Mouse (Mus musculus) thymus, adult 2 months (tissue): ENCODE data around the gene Zp1. TPM values are rescaled to one million over a fixed set of nuclear protein-coding genes. Genes with fewer than 3 reads are reported as not detected.

Source experiments
- DNase-seq: peaks from one replicate; pipeline ENCODE4 v3.0.0; 2021
- H3K27ac ChIP-seq: fragments of 200-500 bp; 2 replicates; pipeline ENCODE4 v1.5.1; 2012; ENCODE audit warnings: low read length, control low read depth; ENCODE audit not compliant: control insufficient read depth, insufficient read depth
- H3K27me3 ChIP-seq: fragments of 200-500 bp; 2 replicates; pipeline ENCODE4 v1.6.1; 2012; ENCODE audit warnings: mild to moderate bottlenecking, low read length, moderate library complexity, mixed read lengths; ENCODE audit not compliant: control insufficient read depth, insufficient read depth
- H3K36me3 ChIP-seq: fragments of 200-500 bp; 2 replicates; pipeline ENCODE4 v1.6.1; 2012; ENCODE audit warnings: mild to moderate bottlenecking, low read length, moderate library complexity; ENCODE audit not compliant: control insufficient read depth, insufficient read depth
- H3K4me1 ChIP-seq: fragments of 200-500 bp; replicated peaks from 2 replicates; pipeline ENCODE4 v1.6.1; 2012; ENCODE audit warnings: low read length; ENCODE audit not compliant: control insufficient read depth, insufficient read depth
- H3K4me3 ChIP-seq: fragments of 200-500 bp; 2 replicates; pipeline ENCODE4 v1.5.1; 2012; ENCODE audit warnings: mild to moderate bottlenecking, low read length, control low read depth, moderate library complexity; ENCODE audit not compliant: control insufficient read depth, insufficient read depth
- CTCF ChIP-seq: fragments of 200-500 bp; IDR thresholded peaks from 2 replicates; pipeline ENCODE4 v1.5.1; 2012; ENCODE audit warnings: mild to moderate bottlenecking, control low read depth, low read length, moderate library complexity, borderline replicate concordance; ENCODE audit not compliant: control insufficient read depth, poor library complexity, insufficient read depth; ENCODE audit errors: extremely low read depth
- POLR2A ChIP-seq: fragments of 200-500 bp; IDR thresholded peaks from 2 replicates; pipeline ENCODE4 v1.6.1; 2012; ENCODE audit warnings: mild to moderate bottlenecking, low read length, control low read depth, moderate library complexity; ENCODE audit not compliant: control insufficient read depth, poor library complexity, insufficient read depth; ENCODE audit errors: extremely low read depth
- WGBS: fragments of 180-500 bp; shearing (Covaris S2); methylation state at CpG from one replicate; pipeline ENCODE4 v1.1.7; 2018; 5-methylcytosine and 5-hydroxymethylcytosine counted together
- polyA plus RNA-seq: library from polyadenylated mRNA; depleted of rRNA; stranded (reverse); fragments of >200 nt; gene quantifications from 2 replicates; pipeline ENCODE4 v1.2.3, GENCODE M21; 2012

The Zp1 gene
- polyA plus RNA-seq, 1 experiment, result 0.23 TPM

GRCm38 (mm10) chr19:10901046-10901445, 19.4 kb downstream of the Zp1 start:
- no peak overlapping the region for H3K4me3 ChIP-seq
- 98% methylated on average over 5 of the region's 5 CpGs for WGBS
- H3K36me3 ChIP-seq, result peaks cover 72% of the 10 kb centered on the region
- no peaks in the 10 kb centered on the region for H3K27me3 ChIP-seq
- no peaks in the 10 kb centered on the region for H3K4me1 ChIP-seq
- DNase-seq, result no peak
- H3K27ac ChIP-seq, result no peak overlapping the region
- no peak for TF ChIP-seq CTCF
- TF ChIP-seq POLR2A, result no peak

- 94% methylated on average over 6 of the region's 6 CpGs for whole genome bisulfite sequencing
- Histone ChIP-seq H3K27me3 (no peaks in the 10 kb centered on the region), H3K27ac (no peak overlapping the region), H3K36me3 (peaks cover 64% of the 10 kb centered on the region), H3K4me1 (peaks cover 5% of the 10 kb centered on the region; the same call in 1 of the 2 replicates), H3K4me3 (no peak overlapping the region)
- TF ChIP-seq CTCF, result no peak
- no peak for TF ChIP-seq POLR2A
- DNase-seq, result no peak
Observed at GRCm38 (mm10) chr19:10900315-10900714, 20.1 kb downstream of the Zp1 start.

GRCm38 (mm10) chr19:10897491-10897890, 22.9 kb downstream of the Zp1 start:
- Histone ChIP-seq H3K27me3 (no peaks in the 10 kb centered on the region), H3K27ac (no peak overlapping the region), H3K4me1 (peaks cover 5% of the 10 kb centered on the region; the same call in 1 of the 2 replicates), H3K4me3 (no peak overlapping the region), H3K36me3 (peaks cover 40% of the 10 kb centered on the region)
- DNase-seq, result no peak
- 93% methylated on average over 8 of the region's 8 CpGs for WGBS
- TF ChIP-seq CTCF, result no peak
- TF ChIP-seq POLR2A, result no peak

- Histone ChIP-seq H3K27ac (no peak overlapping the region), H3K36me3 (peaks cover 33% of the 10 kb centered on the region)
- 91% methylated on average over 7 of the region's 7 CpGs for WGBS
Observed at GRCm38 (mm10) chr19:10896849-10897248, 23.6 kb downstream of the Zp1 start.

GRCm38 (mm10) chr19:10895708-10896107, 24.7 kb downstream of the Zp1 start:
- H3K4me1 ChIP-seq, result peaks cover 5% of the 10 kb centered on the region; the same call in 1 of the 2 replicates
- no peak overlapping the region for H3K27ac ChIP-seq
- TF ChIP-seq CTCF (no peak), POLR2A (no peak)
- no peaks in the 10 kb centered on the region for H3K27me3 ChIP-seq
- peaks cover 23% of the 10 kb centered on the region for H3K36me3 ChIP-seq
- DNase-seq, result no peak
- under 1% methylated on average over 16 of the region's 16 CpGs for WGBS
- peak overlapping the region; percentile 91 for H3K4me3 ChIP-seq

More at GRCm38 (mm10) chr19:10896849-10897248, 23.6 kb downstream of the Zp1 start:
- no peak for TF ChIP-seq POLR2A
- TF ChIP-seq CTCF, result no peak
- peaks cover 5% of the 10 kb centered on the region; the same call in 1 of the 2 replicates for H3K4me1 ChIP-seq
- DNase-seq, result no peak
- no peak overlapping the region for H3K4me3 ChIP-seq
- no peaks in the 10 kb centered on the region for H3K27me3 ChIP-seq

GRCm38 (mm10) chr19:10895016-10895528, 25.4 kb downstream of the Zp1 start, which contains the start of gene Prpf19:
Gene Prpf19 (plus strand): TSS chr19:10895231.
- WGBS, result under 1% methylated on average over 43 of the region's 43 CpGs
- peak; percentile 99 for DNase-seq
- H3K27ac ChIP-seq, result no peak within 1 kb of the TSS
- no peaks in the 10 kb centered on the region for H3K27me3 ChIP-seq
- peaks cover 16% of the 10 kb centered on the region for H3K36me3 ChIP-seq
- TF ChIP-seq CTCF (0 out of 2 replicates have a peak, but pooled peaks have one; percentile 37), POLR2A (peak; percentile 66; the same call in 1 of the 2 replicates)
- peaks cover 5% of the 10 kb centered on the region; the same call in 1 of the 2 replicates for H3K4me1 ChIP-seq
- H3K4me3 ChIP-seq, result peak within 1 kb of the TSS; percentile 91
